Mouse (Mus musculus) myocyte (in vitro differentiated cells): ENCODE data around the gene Sh3bgr.

Experiments
- CEBPB ChIP-seq: IDR thresholded peaks from 2 replicates; pipeline ENCODE4 v1.6.1; 2011; ENCODE audit warnings: mild to moderate bottlenecking, moderate library complexity; ENCODE audit not compliant: poor library complexity, insufficient read depth, severe bottlenecking
- TCF3 ChIP-seq: IDR thresholded peaks from one replicate; pipeline ENCODE4 v1.6.1; 2011; ENCODE audit warnings: low read depth, control low read depth; ENCODE audit not compliant: insufficient read length

GRCm38 (mm10) chr16:96213027-96213426, 12.8 kb downstream of the Sh3bgr start:
- TF ChIP-seq TCF3: no peak
- TF ChIP-seq CEBPB: no peak
